ENCODE assay signal across 13 mouse cellular contexts in the genomic region with DNA sequence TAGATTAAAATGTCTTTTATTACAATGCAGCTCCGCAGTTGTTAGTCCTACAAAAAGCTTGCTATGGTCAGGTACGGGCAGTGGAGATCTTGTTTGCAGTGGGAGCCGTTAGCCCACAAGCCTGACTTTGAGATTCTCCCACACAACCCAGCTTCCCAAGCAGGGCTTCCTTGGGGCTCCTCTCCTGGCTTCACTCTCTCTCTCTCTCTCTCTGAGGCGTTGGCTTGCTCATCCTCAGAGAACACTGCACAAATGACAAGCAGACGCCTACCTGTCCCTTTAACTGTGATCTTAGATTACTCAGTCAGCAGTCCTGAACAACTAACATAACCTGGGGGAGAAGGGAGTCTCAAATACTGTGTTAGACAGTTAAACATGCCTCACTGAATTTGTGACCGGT.
"Had no signal": no experiment of that assay in that cellular context is flagged by ENCODE, and none has a peak within 500 bp of the region (broad histone marks: within the 10 kb centered on the region; RNA-seq: fewer than 3 reads in every experiment).

No protein-coding gene starts in this region.

- DNase-seq: lung, adult 18-20 months; lung, embryonic 14.5 days; lung, postnatal 10 days; lung, postnatal 4 days; midbrain, embryonic 14.5 days; retina, postnatal 1 day; right cerebral cortex, postnatal 14 days; right cerebral cortex, postnatal 4 days; spleen, adult 18-20 months; thymus, adult 18-20 months; thymus, postnatal 14 days; thymus, postnatal 36 days had no signal

- ATAC-seq: midbrain, embryonic 16.5 days had no signal
